Mouse (Mus musculus): ENCODE results near the gene Eif3g. TPM values are rescaled to one million over a fixed set of nuclear protein-coding genes. Genes with fewer than 3 reads are reported as not detected.

Gene Eif3g
- total and polyA plus RNA-seq, 3 experiments, result 1,516 to 1,873 TPM; not detected in 1

DNA sequence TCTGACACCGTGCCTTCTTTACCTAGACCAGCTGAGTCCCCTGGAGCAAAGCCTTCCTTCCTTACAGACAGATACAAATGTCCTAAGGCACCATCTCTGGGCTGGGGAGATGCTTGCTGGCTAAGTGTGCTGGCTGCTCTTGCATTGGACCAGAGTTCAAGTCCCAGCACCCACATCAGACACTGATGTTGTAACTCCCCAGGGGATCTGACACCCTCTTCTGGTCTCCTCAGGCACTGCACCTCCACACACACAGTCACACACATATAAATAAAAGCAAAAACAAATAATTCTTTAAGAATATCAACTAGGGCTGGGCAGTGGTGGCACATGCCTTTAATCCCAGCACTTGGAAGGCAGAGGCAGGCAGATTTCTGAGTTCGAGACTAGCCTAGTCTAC is 48.2 kb downstream of the Eif3g start:
- Histone ChIP-seq H3K27me3 (ENCODE audit: control insufficient read depth in 1 of 2, insufficient read depth in 2 of 2, low read length in 2 of 2) (peaks cover 12 to 45% of the 10 kb centered on the region in 2 experiments), H3K4me1 (ENCODE audit: control insufficient read depth in 1 of 2, insufficient read depth in 2 of 2, low read length in 2 of 2) (no peaks in the 10 kb centered on the region), H3K9me3 (replicated peaks; ENCODE audit: insufficient read depth, low read length) (no peaks in the 10 kb centered on the region), H3K79me2 (ENCODE audit: control insufficient read depth, insufficient read depth, low read length, poor library complexity) (no peaks in the 10 kb centered on the region), H3K27ac (ENCODE audit: control insufficient read depth, low read depth, low read length) (no peak overlapping the region), H3K36me3 (ENCODE audit: control insufficient read depth in 1 of 2, insufficient read depth in 2 of 2, low read length in 2 of 2) (no peaks in the 10 kb centered on the region), H3K4me3 (ENCODE audit: control insufficient read depth in 1 of 2, insufficient read depth in 1 of 2, low read depth in 2 of 2, low read length in 2 of 2) (no peak overlapping the region), H3K9ac (ENCODE audit: control insufficient read depth, low read depth, low read length, poor library complexity, severe bottlenecking) (no peak overlapping the region)
- TF ChIP-seq CTCF (IDR thresholded peaks at IDR 0.05 in 2 of 3, conservative IDR thresholded peaks at IDR 0.05 in 1 of 3; ENCODE audit: control insufficient read depth in 1 of 3, insufficient read depth in 1 of 3, low read depth in 2 of 3, low read length in 3 of 3, poor library complexity in 1 of 3, severe bottlenecking in 1 of 3) (peak; percentile 54 to 57 (median 54)), USF2 (IDR thresholded peaks at IDR 0.05; ENCODE audit: borderline replicate concordance in 1 of 2, insufficient read depth in 1 of 2, low read depth in 1 of 2, low read length in 2 of 2) (no peak)
- DNase-seq (ENCODE audit: low read depth, low spot score), result peak; percentile 63

Other genes with a start within 250 kb of the Eif3g start
- 179 and 202 TPM in 2 replicates for gene Pin1, start 246.5 kb downstream of the Eif3g start, total RNA-seq (2012; rRNA removed)
- gene Pin1, start 246.5 kb downstream of the Eif3g start, polyA plus RNA-seq (2012; ENCODE audit: insufficient read depth in 1 of 2, insufficient read length in 2 of 2, low read depth in 1 of 2, low replicate concordance in 2 of 2, missing spikeins in 1 of 2), result 100 to 1,000 TPM; 136 to 201 TPM
- gene Olfm2, start 152.3 kb downstream of the Eif3g start, total RNA-seq (2012; rRNA removed), result 0.26 and 0.54 TPM in 2 replicates
- gene Olfm2, start 152.3 kb downstream of the Eif3g start, polyA plus RNA-seq (2012; ENCODE audit: insufficient read depth in 1 of 2, insufficient read length in 2 of 2, low read depth in 1 of 2, low replicate concordance in 2 of 2, missing spikeins in 1 of 2), result 1 to 10 TPM in 1 of 2 experiments, not detected in 1; 1.9 TPM
- gene Col5a3, start 83.6 kb downstream of the Eif3g start, total RNA-seq (2012; rRNA removed), result 0.07 and 0.08 TPM in 2 replicates
- under 1 TPM in 1 of 2 experiments, not detected in 1; 0.53 TPM for gene Col5a3, start 83.6 kb downstream of the Eif3g start, polyA plus RNA-seq (2012; ENCODE audit: insufficient read depth in 1 of 2, insufficient read length in 2 of 2, low read depth in 1 of 2, low replicate concordance in 2 of 2, missing spikeins in 1 of 2)
- gene Rdh8, start 80.1 kb downstream of the Eif3g start, total RNA-seq (2012; rRNA removed), result not detected in 2 replicates
- gene Rdh8, start 80.1 kb downstream of the Eif3g start, polyA plus RNA-seq (2012; ENCODE audit: insufficient read depth in 1 of 2, insufficient read length in 2 of 2, low read depth in 1 of 2, low replicate concordance in 2 of 2, missing spikeins in 1 of 2), result not detected
- 53.9 and 63.7 TPM in 2 replicates for gene A230050P20Rik, start 30.0 kb downstream of the Eif3g start, total RNA-seq (2012; rRNA removed)
- 100 to 1,000 TPM; 190 to 199 TPM for gene A230050P20Rik, start 30.0 kb downstream of the Eif3g start, polyA plus RNA-seq (2012; ENCODE audit: insufficient read depth in 1 of 2, insufficient read length in 2 of 2, low read depth in 1 of 2, low replicate concordance in 2 of 2, missing spikeins in 1 of 2)
- gene Angptl6, start 18.9 kb downstream of the Eif3g start, total RNA-seq (2012; rRNA removed), result 10.9 and 18.1 TPM in 2 replicates
- gene Angptl6, start 18.9 kb downstream of the Eif3g start, polyA plus RNA-seq (2012; ENCODE audit: insufficient read depth in 1 of 2, insufficient read length in 2 of 2, low read depth in 1 of 2, low replicate concordance in 2 of 2, missing spikeins in 1 of 2), result 10 to 100 TPM in 1 of 2 experiments, not detected in 1; 22.6 TPM
- gene Ppan, start 10.4 kb downstream of the Eif3g start, total RNA-seq (2012; rRNA removed), result 612 and 763 TPM in 2 replicates
- gene Ppan, start 10.4 kb downstream of the Eif3g start, polyA plus RNA-seq (2012; ENCODE audit: insufficient read depth in 1 of 2, insufficient read length in 2 of 2, low read depth in 1 of 2, low replicate concordance in 2 of 2, missing spikeins in 1 of 2), result 100 to 1,000 TPM; 251 to 953 TPM
- gene Dnmt1, start 61.3 kb upstream of the Eif3g start, total RNA-seq (2012; rRNA removed), result 412 and 448 TPM in 2 replicates
- gene Dnmt1, start 61.3 kb upstream of the Eif3g start, polyA plus RNA-seq (2012; ENCODE audit: insufficient read depth in 1 of 2, insufficient read length in 2 of 2, low read depth in 1 of 2, low replicate concordance in 2 of 2, missing spikeins in 1 of 2), result 1,000 to 10,000 TPM in 1 of 2 experiments, 100 to 1,000 TPM in 1; 681 to 1,953 TPM
- gene S1pr2, start 78.2 kb upstream of the Eif3g start, total RNA-seq (2012; rRNA removed), result 6.4 and 6.6 TPM in 2 replicates
- 10 to 100 TPM in 1 of 2 experiments, not detected in 1; 27.4 TPM for gene S1pr2, start 78.2 kb upstream of the Eif3g start, polyA plus RNA-seq (2012; ENCODE audit: insufficient read depth in 1 of 2, insufficient read length in 2 of 2, low read depth in 1 of 2, low replicate concordance in 2 of 2, missing spikeins in 1 of 2)
- 280 and 282 TPM in 2 replicates for gene Mrpl4, start 104.1 kb upstream of the Eif3g start, total RNA-seq (2012; rRNA removed)
- 100 to 1,000 TPM in 1 of 2 experiments, not detected in 1; 474 TPM for gene Mrpl4, start 104.1 kb upstream of the Eif3g start, polyA plus RNA-seq (2012; ENCODE audit: insufficient read depth in 1 of 2, insufficient read length in 2 of 2, low read depth in 1 of 2, low replicate concordance in 2 of 2, missing spikeins in 1 of 2)
- gene Icam1, start 117.4 kb upstream of the Eif3g start, total RNA-seq (2012; rRNA removed), result 24.4 and 26.0 TPM in 2 replicates
- 10 to 100 TPM in 1 of 2 experiments, not detected in 1; 31.0 TPM for gene Icam1, start 117.4 kb upstream of the Eif3g start, polyA plus RNA-seq (2012; ENCODE audit: insufficient read depth in 1 of 2, insufficient read length in 2 of 2, low read depth in 1 of 2, low replicate concordance in 2 of 2, missing spikeins in 1 of 2)
- 259 and 260 TPM in 2 replicates for gene Icam4, start 130.8 kb upstream of the Eif3g start, total RNA-seq (2012; rRNA removed)
- gene Icam4, start 130.8 kb upstream of the Eif3g start, polyA plus RNA-seq (2012; ENCODE audit: insufficient read depth in 1 of 2, insufficient read length in 2 of 2, low read depth in 1 of 2, low replicate concordance in 2 of 2, missing spikeins in 1 of 2), result 100 to 1,000 TPM; 193 to 268 TPM
- 4.8 TPM in 2 replicates for gene Icam5, start 133.4 kb upstream of the Eif3g start, total RNA-seq (2012; rRNA removed)
- 1 to 10 TPM in 1 of 2 experiments, not detected in 1; 9.5 TPM for gene Icam5, start 133.4 kb upstream of the Eif3g start, polyA plus RNA-seq (2012; ENCODE audit: insufficient read depth in 1 of 2, insufficient read length in 2 of 2, low read depth in 1 of 2, low replicate concordance in 2 of 2, missing spikeins in 1 of 2)
- gene Zglp1, start 168.5 kb upstream of the Eif3g start, total RNA-seq (2012; rRNA removed), result 1.1 and 1.5 TPM in 2 replicates
- 1 to 10 TPM in 1 of 2 experiments, not detected in 1; 8.0 TPM for gene Zglp1, start 168.5 kb upstream of the Eif3g start, polyA plus RNA-seq (2012; ENCODE audit: insufficient read depth in 1 of 2, insufficient read length in 2 of 2, low read depth in 1 of 2, low replicate concordance in 2 of 2, missing spikeins in 1 of 2)
- gene Gm49373, start 174.5 kb upstream of the Eif3g start, total RNA-seq (2012; rRNA removed), result 4.6 and 6.4 TPM in 2 replicates
- 1 to 10 TPM in 1 of 2 experiments, not detected in 1; 8.3 TPM for gene Gm49373, start 174.5 kb upstream of the Eif3g start, polyA plus RNA-seq (2012; ENCODE audit: insufficient read depth in 1 of 2, insufficient read length in 2 of 2, low read depth in 1 of 2, low replicate concordance in 2 of 2, missing spikeins in 1 of 2)
- gene Fdx1l, start 175.0 kb upstream of the Eif3g start, total RNA-seq (2012; rRNA removed), result 198 and 247 TPM in 2 replicates
- gene Fdx1l, start 175.0 kb upstream of the Eif3g start, polyA plus RNA-seq (2012; ENCODE audit: insufficient read depth in 1 of 2, insufficient read length in 2 of 2, low read depth in 1 of 2, low replicate concordance in 2 of 2, missing spikeins in 1 of 2), result 100 to 1,000 TPM; 305 to 361 TPM
- 42.1 and 47.8 TPM in 2 replicates for gene Gm38431, start 193.4 kb upstream of the Eif3g start, total RNA-seq (2012; rRNA removed)
- gene Gm38431, start 193.4 kb upstream of the Eif3g start, polyA plus RNA-seq (2012; ENCODE audit: insufficient read depth in 1 of 2, insufficient read length in 2 of 2, low read depth in 1 of 2, low replicate concordance in 2 of 2, missing spikeins in 1 of 2), result 100 to 1,000 TPM in 1 of 2 experiments, 10 to 100 TPM in 1; 38.9 to 191 TPM
- 50.0 and 60.1 TPM in 2 replicates for gene Raver1, start 193.4 kb upstream of the Eif3g start, total RNA-seq (2012; rRNA removed)
- gene Raver1, start 193.4 kb upstream of the Eif3g start, polyA plus RNA-seq (2012; ENCODE audit: insufficient read depth in 1 of 2, insufficient read length in 2 of 2, low read depth in 1 of 2, low replicate concordance in 2 of 2, missing spikeins in 1 of 2), result 100 to 1,000 TPM in 1 of 2 experiments, not detected in 1; 291 TPM
- 43.8 and 45.6 TPM in 2 replicates for gene Tyk2, start 232.6 kb upstream of the Eif3g start, total RNA-seq (2012; rRNA removed)
- 10 to 100 TPM in 1 of 2 experiments, not detected in 1; 63.3 TPM for gene Tyk2, start 232.6 kb upstream of the Eif3g start, polyA plus RNA-seq (2012; ENCODE audit: insufficient read depth in 1 of 2, insufficient read length in 2 of 2, low read depth in 1 of 2, low replicate concordance in 2 of 2, missing spikeins in 1 of 2)

Measured in MEL (cell line).